Mouse (Mus musculus) large intestine, adult 2 months (tissue): ENCODE results near the gene Dram1. TPM values are rescaled to one million over a fixed set of nuclear protein-coding genes. Genes with fewer than 3 reads are reported as not detected.

ENCODE experiments used
- DNase-seq: peaks from one replicate; pipeline ENCODE4 v3.0.0-alpha.2; 2012; ENCODE audit warnings: low read depth, low spot score
- WGBS: fragments of 180-500 bp; shearing (Covaris S2); methylation state at CpG from one replicate; pipeline ENCODE4 v1.1.7; 2018; 5-methylcytosine and 5-hydroxymethylcytosine counted together
- polyA plus RNA-seq: library from polyadenylated mRNA; depleted of rRNA; stranded (reverse); fragments of >200 nt; gene quantifications from 2 replicates; pipeline ENCODE4 v1.2.3, GENCODE M21; 2012; rRNA removed

Dram1 gene
- 5.5 and 5.8 TPM in 2 replicates for polyA plus RNA-seq

- DNase-seq, result peak; percentile 45
- WGBS, result under 1% methylated on average over 87 of the region's 87 CpGs
These were observed at the start of gene Dram1, which contains the start of gene Gnptab for GRCm38 (mm10) chr10:88379013-88379885. Gene Dram1 (minus strand): TSS chr10:88379080. Gene Gnptab (plus strand): TSS chr10:88379132.

DNA sequence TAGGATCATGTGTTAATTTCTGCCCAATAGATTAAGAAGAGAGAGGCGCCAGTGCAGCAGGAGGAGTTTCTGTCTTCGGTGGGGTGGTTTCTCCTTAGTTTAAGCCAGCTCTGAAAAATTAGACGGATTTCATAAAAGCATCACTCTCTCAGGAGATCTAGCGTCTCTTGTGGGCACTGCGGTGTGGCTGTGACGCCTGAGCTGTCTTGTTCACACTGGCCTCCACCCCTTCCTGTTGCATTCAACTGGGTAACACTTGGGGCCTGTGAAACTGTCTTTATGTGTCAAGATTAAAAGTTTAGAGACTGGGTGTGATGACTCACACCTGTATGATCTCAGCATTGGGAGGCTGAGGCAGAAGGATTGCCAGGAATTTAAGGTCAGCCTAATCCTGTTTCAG lies 49.1 kb upstream of the Dram1 start:
- 92% methylated on average over 6 of the region's 6 CpGs for WGBS

DNA sequence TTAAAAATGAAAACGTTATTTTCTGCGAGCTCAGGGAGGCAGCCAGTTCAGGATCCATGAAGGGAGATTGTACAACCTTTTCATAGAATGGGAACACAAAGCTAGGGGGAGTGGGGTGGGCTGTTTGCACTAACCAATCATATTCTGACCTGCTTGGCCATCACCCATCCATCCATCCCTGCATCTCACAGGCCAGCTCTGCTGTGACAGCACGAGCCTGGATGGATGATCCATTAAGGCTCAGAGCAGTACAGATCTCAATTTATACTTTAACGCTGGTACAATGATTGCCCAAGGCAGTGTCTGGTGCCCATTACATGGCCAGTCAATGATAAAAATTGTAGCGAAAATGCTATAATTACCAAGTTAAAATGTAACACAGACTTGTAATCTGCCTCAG lies 48.0 kb upstream of the Dram1 start:
- DNase-seq, result no peak
- 54% methylated on average over 5 of the region's 5 CpGs for WGBS

More for the DNA sequence above, 49.1 kb upstream of the Dram1 start:
- DNase-seq, result no peak

- DNase-seq, result peak; percentile 44
- 95% methylated on average over 2 of the region's 2 CpGs for WGBS
These were observed 47.4 kb upstream of the Dram1 start for GRCm38 (mm10) chr10:88426158-88426816.

- WGBS, result 88% methylated on average over 19 of the region's 19 CpGs
- DNase-seq, result no peak
These were observed 42.0 kb upstream of the Dram1 start for GRCm38 (mm10) chr10:88420655-88421435.

DNA sequence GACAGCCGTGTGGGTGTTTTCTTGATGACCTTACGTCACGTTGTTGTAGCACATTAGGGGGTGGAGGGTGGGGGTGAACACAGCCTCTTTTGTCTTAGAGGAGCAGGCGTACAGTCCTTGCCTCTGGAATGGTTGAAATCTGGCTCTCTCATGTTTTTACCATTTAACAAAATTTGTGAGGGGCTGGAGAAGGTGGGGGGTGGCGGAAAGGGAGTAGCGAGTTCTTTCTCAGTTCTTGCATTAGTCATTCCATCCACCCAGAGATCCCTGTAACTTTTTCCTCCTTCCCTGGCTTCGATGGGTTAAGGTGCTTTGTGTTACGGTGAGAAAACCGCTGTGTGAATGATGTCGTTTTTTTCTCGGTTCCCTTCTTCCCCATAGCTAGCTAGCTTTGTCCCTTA lies 41.3 kb upstream of the Dram1 start:
- no peak for DNase-seq
- WGBS, result 74% methylated on average over 11 of the region's 11 CpGs

DNA sequence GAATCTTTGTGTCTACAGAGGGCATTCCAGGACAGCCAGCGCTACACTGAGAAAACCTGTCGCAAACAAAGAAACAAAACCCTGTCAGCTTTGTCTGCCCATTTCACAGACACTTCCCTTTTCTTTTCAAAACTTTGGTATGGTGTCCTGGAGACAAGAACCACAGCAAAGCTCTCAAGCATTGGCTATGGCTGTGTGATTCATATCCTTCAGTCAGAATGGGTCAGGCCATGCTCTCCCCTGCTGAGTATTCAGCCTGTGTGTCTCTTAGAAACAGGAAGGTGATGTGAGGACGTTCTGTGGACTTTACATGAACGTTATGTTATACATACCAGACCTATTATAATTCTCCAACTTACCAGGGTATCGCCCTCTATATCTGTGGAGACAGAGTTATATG lies 38.8 kb upstream of the Dram1 start:
- 89% methylated on average over 5 of the region's 5 CpGs for WGBS
- DNase-seq, result no peak

- no peak for DNase-seq
- 80% methylated on average over 17 of the region's 17 CpGs for WGBS
These were observed 33.6 kb upstream of the Dram1 start for GRCm38 (mm10) chr10:88412290-88412995.

DNA sequence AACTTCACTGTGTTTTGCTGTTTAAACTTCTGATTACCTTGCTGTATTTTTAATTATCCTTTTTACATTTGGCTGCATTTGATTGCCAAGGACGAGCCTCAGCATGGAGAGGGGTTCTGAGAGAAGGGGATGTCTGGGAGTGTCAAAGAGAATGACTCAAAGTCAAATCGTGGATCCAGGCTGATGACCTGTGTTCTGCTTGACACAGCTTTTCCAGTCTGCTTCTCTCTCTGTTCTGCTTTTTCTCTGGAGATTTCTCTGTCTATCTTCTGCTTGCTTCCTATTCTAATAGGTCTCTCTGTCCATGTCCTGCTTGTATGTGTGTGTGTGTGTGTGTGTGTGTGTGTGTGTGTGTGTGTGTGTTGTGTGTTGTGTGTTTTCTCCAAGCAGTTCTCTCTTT lies 30.9 kb upstream of the Dram1 start:
- no peak for DNase-seq
- 62% methylated on average over 2 of the region's 2 CpGs for WGBS

GRCm38 (mm10) chr10:88407875-88408631 lies 29.2 kb upstream of the Dram1 start:
- WGBS, result 79% methylated on average over 12 of the region's 12 CpGs

GRCm38 (mm10) chr10:88405812-88406211 lies 26.9 kb upstream of the Dram1 start:
- 76% methylated on average over 7 of the region's 7 CpGs for WGBS
- DNase-seq, result no peak

More at GRCm38 (mm10) chr10:88407875-88408631, 29.2 kb upstream of the Dram1 start:
- DNase-seq, result no peak

DNA sequence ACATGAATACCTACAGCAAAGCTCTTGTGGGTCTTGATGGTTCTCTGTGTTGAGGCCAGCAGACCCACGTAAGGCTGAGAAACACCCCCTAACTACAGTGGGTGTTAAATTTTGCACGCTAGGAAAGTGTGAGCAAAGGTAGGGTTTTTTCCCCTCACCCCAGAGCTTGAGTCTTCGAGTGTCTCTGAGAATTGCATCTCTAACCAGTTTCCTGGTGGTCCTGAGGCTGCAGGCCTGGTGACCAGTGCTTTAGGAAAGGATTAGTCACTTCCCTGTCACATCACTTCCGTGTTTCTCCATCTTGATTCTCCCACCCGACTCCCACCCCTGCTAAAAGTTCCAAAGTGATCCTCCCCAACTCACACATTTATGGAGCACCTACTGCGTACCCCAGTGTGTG lies 25.3 kb upstream of the Dram1 start:
- WGBS, result 84% methylated on average over 6 of the region's 6 CpGs
- DNase-seq, result no peak

- 76% methylated on average over 4 of the region's 4 CpGs for WGBS
- no peak for DNase-seq
These were observed 24.1 kb upstream of the Dram1 start for GRCm38 (mm10) chr10:88403021-88403420.

GRCm38 (mm10) chr10:88399271-88399670 lies 20.4 kb upstream of the Dram1 start:
- DNase-seq, result no peak
- WGBS, result 88% methylated on average over 5 of the region's 5 CpGs

DNA sequence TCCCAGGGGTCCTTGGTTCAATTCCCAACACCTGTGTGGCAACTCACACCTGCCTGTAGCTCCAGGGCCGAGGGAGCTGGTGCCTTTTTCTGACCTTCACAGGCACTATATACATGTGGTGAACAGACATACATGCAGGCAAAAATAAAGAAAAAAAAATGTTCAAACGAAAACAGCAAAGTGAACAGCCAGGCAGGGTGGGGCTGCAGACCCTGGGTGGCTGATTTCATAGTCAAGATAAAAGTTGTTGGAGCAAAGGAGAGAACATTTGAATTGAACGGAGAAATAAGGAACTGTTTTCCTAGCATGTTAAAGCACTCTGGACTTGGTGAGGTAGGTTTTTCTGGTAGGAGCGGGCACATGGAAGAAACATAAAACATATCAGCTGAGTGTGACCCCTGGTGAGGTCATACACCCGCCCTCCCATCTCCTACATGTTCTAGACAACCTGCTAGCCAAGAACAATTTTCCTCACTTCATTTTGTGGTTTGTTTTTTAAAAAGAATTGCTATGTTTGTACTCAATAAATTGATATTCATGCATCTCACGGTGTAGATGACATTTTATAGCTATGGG lies 19.9 kb upstream of the Dram1 start:
- WGBS, result 77% methylated on average over 6 of the region's 6 CpGs
- DNase-seq, result no peak

DNA sequence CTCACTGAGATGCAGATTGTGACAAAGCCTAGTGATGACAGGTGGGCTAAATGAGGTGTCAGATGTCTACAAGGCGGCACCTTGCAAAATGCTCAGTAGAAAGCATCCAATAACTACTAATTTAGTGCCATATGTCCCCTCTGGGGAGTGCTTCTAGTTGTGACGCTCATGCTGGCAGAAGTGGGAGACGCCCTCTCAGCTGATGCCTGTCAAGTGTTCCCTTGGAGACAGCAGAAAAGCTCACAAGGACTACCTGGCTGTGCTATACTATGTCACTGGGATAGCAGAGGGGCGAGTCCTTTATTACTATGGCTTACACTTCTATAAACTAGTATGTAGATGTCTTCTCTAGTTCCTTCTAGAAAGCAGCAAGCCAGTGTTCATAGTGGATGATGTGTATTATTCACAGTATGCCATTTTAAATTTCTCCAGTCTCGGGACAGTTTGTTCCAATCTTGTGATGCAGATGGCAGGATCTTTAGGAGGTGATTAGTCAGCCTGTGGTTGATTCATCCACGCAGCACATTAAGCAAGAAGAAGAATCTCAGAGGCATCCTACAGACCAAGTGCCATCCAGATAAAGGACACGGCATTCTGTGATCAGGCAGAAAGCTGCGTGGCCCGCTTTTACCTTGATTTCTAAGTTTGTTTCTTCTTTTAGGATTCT lies 13.4 kb upstream of the Dram1 start:
- DNase-seq, result no peak
- 86% methylated on average over 9 of the region's 9 CpGs for WGBS

DNA sequence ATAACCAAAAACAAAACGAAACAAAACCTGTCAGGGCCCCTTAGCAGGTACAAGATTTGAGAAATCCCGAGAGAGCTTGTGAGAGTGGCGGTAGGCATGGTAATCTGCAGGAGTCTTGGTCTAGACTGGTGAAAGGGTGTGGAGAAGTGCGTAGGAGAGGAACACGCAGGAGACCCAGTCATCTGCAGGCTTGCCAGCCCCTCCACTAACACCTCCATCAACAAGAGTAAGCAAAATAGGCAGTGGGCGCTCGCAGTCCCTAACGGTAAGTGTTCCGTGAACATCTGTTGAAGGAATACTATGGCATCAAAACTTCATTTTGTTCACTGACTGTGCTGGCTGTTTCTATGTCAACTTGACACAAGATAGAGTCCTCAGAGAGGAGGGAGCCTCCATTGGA lies 12.6 kb upstream of the Dram1 start:
- no peak for DNase-seq
- 93% methylated on average over 9 of the region's 9 CpGs for WGBS
